Mouse (Mus musculus) right cerebral cortex, postnatal 25 days (tissue): ENCODE data around the gene Glrb.

Source experiments
- DNase-seq: peaks from one replicate; pipeline ENCODE4 v3.0.0; 2022

Glrb gene

DNA sequence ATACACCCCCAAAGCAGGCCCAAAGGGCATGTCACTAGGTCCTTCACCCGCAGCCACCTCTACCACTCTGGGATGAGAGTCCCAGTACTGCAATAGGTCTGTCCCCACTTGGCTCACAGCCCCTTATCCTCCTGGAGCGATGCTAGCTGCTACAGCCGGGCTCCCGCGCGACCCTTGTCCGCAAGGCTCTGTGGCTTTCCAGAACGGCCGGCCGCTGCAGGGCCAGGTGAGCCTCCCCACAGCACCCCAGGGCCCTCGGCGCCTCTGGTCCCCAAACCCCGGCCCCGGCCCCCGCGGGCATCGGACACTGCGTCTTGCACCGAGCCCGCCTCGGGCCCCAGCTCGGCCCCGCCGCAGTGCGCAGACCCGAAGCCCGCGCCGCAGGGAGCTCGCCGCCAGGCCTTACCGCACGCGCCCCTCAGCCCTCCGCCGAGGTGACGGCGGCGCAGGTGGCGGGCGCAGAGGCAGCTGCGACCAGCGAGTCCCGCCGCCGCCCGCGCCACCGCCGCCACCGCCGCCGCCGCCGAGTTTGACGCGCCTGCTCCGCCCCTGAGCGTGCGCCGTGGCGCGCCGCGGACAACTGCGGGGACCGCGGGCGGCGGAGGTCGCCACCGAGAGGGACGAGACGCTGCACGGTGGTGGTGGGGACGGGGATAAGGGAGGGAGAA, at the start of gene Glrb:
Gene Glrb (minus strand): TSS at position 550 of the 668 bp plus-strand sequence.
- DNase-seq = peak; percentile 81

DNA sequence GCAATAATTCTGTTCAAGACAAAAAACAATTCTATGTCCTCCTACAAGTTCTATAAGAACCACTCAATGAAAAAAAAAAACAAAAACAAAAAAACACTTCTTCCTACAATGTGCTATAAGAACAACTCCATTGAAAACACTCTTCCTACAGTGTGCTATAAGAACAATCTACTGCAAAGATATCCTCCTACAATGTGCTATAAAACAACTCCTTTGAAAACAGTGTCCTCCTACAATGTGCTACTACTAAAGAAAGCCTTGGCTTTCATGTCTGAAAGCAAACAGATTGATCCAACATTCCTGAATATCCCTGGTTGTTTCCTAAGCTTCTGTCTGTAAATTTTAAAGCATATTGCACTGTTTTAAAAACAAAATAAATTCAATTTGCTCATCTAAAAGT, 46.5 kb upstream of the Glrb start:
- no peak for DNase-seq

- DNase-seq = peak; percentile 27
Measured at GRCm38 (mm10) chr3:80958591-80958990, 45.1 kb upstream of the Glrb start.

- DNase-seq = no peak
Measured at GRCm38 (mm10) chr3:80913779-80914284, 372 bp upstream of the Glrb start.

DNA sequence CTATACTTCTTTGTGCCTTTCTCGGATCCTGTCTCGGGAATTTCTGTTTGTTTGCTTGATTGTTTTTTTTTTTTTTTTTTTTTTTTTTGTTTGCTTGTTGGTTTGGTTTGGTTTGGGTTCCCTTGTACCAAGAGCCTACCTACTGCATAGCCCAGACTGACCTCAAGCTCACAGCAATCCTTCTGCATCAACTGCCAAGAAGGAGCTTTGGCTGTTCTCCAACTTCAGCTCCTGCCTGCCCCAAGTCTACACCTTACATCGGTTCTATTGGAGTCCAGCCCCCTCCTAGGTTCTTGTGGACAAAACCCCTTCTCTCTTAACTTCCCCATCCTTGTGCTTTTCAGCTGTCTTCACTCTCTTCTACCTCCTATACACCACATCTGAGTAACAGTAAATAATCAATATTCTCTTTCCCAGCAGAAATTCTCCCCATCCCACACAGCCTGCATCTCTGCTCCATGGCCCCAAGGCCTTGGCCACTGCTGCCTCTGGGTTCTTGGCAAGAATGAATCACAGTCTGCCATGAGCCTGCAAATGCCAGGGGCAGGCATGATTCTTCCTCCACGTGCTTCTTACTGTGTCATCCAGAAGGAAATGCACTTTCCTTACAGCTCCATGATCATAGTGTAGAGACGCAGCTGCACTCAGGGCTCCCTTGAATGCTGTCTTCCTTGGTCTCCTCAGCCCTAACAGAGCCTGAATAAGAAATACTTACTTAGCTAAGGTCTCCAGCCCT, 18.5 kb downstream of the Glrb start:
- DNase-seq = no peak

DNA sequence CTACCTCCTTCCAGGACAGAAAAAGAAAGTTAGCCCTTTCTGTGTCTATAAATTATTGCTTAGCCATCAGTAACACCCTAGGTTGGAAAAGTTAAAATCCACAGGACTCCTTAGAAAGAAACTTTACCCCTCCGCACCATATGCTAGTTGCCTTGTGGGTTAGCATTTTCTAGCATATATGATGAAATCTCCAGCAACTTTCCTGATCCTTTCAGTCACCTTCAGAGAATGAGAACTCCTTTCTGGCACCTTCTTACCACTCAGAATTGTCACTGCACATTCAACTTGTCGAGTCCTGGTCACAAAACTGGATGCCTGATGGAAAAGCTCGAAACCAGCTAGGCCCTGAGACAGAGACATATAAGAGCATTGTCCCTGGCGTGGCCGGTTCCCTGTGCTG, 19.1 kb downstream of the Glrb start:
- no peak for DNase-seq

- DNase-seq = no peak
Measured at GRCm38 (mm10) chr3:80893055-80893690, 20.3 kb downstream of the Glrb start.

DNA sequence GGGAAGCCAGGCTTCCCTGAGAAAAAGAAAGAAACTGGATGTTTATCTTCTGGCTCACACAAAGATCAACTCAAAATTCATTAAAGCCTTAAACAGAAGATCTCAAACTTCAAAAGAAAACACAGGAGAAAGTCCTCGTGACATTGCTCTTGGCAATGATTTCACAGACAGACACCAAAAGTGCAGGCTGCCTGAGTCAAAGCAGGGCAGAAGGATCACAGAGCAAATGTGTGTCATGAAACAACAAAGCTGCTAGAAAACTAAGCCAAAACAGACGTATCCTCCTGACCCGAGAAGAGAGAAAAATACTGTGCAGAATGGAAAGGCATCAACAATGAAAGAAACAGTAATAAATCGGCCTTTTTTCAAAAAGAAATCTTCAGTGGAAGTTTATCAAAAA, 22.4 kb downstream of the Glrb start:
- no peak for DNase-seq

DNA sequence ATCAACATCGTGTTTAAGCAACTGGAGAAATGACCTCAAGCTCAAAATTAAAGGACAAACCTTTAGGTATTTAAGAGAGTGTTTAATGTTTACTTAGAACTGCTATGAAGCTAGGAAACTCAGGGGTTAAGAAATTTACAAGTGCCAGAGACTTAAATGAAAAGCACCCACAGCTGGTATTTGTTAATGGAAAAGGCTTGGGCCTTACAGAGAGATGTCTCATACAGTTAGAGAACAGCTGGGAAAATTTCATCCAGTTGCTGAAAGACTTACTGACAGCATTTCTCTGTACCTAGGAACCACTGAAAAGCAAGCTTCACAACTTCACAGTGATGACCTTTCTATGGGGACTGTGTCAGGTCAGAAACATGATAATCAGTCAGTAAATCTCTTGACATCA, 28.3 kb downstream of the Glrb start:
- DNase-seq = no peak

- DNase-seq = no peak
Measured at GRCm38 (mm10) chr3:80883601-80884000, 29.9 kb downstream of the Glrb start.

DNA sequence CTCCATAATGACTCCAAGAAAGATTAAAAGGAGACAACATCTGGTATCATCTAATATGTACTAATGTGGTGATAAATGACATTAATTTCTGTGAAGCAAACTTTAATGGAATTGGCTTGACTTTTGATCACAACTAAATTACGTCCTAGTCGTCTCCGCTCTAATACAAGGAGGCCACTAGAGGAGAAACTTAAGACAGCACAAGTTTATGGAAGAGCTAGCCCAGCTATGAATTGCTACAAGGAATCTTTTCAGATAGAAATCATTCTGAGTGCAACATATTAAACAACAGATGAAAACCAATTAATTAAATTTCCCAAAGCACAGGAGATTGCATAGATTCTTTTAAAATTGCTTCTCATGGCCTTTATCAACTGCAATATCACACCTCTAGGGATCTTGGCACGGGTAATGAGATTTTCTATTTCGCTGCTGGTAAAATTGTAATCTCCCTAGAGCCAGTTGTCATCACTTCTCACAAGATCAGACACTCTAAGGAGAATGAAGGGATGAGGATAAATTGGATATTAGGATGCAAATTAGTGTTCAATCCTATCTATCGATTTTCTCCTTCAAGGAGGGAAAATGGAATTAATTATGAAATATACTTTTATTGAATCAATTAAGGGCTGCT, 32.7 kb downstream of the Glrb start:
- DNase-seq = no peak

DNA sequence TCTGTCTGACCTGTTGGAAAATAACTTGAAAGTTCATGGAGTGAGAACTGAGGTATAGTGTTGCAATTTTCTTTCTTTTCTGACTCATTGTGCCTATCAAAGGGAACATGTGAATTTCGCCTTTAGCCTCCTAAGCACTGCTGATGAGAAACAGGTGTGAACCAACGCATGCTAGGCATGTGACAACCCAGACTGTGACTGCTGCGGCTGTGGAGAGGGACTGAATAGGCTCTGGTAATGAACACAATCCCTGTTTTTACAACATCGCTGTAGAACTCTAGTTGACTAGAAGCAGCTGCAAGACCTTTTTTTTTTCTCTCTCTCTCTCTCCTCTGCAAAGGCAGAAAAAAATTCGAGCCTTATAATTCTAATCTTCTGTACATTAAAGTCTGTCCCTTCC, 34.9 kb downstream of the Glrb start:
- no peak for DNase-seq

DNA sequence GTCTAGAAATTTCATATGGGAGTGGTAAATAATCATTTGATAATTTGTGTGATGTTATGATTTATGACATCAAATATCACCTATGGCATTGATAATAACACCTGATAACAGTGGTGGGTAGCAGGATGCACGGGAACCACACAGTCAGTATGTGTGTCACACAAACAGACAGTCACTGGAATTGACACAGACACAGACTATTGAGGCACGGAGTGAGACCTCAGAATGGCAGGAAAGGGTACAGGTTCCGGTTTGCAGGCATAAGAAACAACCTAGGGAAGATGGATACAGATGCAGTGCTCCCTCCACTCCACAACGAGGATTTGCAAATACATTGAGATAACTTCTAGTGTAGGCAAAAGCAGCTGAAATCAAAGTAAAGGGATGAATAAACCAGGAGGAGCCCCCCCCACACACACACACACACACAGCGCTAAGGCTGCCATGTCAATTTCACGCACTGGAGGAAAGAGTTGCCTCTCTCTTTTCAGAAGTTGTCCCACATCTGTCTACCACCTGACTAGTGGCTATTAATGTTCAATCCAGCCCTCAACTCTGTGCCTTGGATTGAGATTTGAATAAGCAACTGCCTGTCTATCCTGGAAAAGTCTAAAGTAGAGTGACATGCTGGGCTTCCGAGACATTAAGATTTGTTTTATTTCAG, 38.6 kb downstream of the Glrb start:
- DNase-seq = no peak

GRCm38 (mm10) chr3:80874081-80874480, 39.4 kb downstream of the Glrb start:
- DNase-seq = no peak

DNA sequence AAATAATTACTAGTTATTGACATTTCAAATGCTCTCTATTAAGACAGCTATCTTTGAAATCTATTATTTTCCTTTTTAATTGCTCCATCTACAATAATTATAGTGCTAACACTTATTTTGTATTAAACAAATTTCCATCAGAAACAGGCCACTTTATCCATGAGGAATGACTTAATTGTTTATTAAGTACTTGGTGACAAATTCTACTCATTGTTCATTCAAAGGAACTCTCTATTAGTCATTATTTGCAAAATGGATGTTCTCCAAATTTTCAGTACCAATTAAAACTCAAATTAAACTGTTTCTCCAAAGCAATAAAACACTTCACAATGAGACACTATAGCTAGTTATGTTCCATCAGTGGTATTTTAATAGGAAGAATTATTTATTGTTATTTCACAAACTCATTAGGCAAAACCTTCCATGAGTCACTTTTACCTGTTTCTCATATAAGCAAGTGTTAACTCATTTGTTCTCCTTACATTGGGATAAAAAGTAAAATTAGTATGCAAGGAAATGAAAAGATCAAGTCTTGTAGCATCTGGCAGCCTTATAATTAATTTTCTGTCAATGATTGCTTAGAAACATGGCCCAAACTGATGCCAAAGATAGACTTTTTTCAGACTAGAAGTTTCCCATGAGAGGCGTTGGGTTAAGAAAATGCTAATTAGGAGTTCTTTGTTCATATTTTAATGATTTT, 41.8 kb downstream of the Glrb start:
- no peak for DNase-seq

DNA sequence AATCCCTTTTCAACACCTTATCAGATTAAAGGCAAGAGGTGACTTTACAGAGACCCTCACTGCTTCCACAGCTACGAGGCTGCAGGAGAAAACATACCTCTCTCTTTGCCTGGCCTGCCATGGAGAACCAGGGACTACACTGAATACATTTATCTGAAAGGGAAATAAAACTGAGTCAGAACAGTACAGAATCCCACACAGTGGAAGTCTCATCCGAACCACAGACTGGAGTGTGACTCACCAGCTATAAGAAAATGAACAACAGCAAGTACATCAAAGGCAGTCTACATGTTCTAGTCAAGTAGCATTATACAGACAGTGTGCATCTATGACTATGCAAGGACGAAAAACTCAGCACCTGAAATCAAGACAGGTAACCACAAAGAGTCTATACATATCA, 46.1 kb downstream of the Glrb start:
- DNase-seq = peak; percentile 14

DNA sequence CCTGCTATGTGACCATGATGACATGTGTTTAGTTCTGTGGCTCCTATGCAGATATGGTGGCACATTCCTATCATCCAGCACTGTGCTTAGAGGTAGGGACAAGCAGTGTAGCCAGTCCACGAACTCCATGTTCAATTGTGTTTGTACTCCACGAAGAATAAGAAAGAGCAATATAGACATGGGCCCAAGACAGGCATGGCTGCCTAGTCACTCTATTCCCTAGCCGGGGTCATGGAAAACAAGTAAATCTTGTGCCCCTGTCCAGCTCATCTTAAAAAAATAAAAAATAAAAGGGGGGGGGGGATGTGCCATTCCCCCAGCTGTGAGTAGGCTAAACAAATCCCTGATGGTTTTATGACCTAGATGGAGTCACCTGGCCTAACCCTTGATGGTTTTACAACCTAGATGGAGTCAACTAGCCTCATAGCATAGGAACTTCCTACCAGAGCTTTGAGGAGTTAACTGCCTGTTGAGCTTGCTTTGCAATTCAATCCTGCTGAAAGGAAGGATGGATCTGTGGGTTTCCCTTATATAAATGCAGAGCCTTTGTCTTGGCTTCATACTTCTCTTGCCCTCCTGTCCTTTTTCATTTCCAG, 60.5 kb downstream of the Glrb start:
- no peak for DNase-seq

DNA sequence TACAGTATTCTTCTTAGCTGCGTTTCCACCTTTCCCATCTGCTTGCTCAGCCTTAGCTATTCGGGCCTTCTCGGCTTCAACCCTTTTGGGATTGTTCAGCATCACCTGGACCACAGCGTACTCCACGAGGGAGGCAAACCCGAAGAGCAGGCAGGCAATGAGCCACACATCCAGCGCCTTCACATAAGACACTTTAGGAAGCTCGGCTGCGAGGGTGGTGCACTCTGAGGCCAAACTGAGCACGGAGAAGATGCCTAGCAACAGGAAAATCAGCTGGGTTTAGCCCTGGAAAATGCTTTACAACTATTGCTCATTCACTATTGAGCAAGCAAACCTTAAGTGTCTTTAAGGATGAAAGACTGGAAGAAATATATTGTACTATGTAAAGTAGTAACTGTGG, 62.5 kb downstream of the Glrb start:
- no peak for DNase-seq

GRCm38 (mm10) chr3:80845634-80846033, 67.8 kb downstream of the Glrb start:
- DNase-seq = no peak

DNA sequence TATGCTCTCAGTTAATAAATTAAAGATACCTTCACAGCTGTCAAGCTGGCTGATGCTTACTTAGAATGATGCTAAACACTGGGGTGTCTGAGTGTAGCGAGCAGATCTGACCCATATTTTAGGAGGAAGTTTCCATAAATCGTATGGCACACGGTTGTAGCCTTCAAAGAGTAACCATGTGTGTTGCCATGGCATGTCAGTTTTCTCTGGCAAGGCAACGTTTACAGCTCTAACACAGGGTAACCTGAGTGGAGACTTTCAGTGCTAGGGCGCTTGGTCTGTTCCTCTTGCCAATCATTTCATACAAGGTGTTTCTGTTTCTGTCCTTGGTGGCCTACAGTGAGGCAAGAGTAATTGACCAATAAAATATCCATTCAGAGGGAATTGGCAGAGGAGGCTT, 73.6 kb downstream of the Glrb start:
- no peak for DNase-seq

GRCm38 (mm10) chr3:80837583-80837982, 75.9 kb downstream of the Glrb start:
- no peak for DNase-seq

DNA sequence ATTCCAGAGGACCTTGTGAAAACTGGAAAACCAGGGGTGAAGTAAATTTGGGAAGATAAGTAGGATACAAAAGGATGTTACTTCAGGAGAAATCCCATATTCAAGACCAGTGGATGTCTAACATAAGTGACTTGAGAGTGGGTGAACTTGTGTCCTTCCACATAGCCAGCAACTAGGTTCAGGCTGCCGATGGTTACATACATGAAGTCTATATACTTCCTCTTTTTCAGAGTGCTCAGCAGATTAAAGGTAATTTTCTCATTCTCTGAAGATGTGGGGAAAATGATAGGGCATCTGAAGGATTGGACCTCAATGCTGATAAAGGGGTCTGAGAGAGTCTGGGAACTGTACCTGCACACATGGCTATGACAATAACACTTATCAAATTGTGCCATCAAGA, 89.5 kb downstream of the Glrb start:
- no peak for DNase-seq
